Mouse (Mus musculus): ENCODE results near the gene Ddx59. TPM values are rescaled to one million over a fixed set of nuclear protein-coding genes. Genes with fewer than 3 reads are reported as not detected.

Gene Ddx59
- polyA plus RNA-seq, 1 experiment from 2014 or later, result 17.1 TPM

DNA sequence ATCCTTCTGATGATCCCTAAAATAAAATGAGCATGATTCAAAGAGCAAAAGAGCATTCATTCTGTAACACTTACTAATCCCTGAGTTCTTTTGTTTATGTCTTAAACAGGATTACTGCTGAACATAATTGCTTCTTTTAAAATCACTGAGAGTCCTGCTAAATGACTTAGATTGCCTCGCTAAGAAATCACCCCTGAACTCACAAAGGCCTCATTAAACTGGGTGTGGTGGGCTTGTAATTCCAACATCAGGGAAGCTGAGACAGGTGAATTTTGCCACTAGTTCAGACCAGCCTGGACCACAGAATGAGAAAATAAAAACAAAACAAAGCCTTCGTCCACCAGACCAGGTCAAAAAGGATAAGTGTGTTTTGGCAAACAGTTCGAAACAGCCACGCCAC, 42.3 kb downstream of the Ddx59 start:
- no peak for ATAC-seq (ENCODE audit: low read depth)
- H3K4me1 ChIP-seq (ENCODE audit: control insufficient read depth, insufficient read depth, low read length), result no peaks in the 10 kb centered on the region
- H3K9me3 ChIP-seq (ENCODE audit: control insufficient read depth, low read length), result no peaks in the 10 kb centered on the region
- WGBS, result 73% methylated on average over 4 of the region's 4 CpGs
- H3K4me3 ChIP-seq (ENCODE audit: low read depth, low read length), result no peak overlapping the region
- no peak overlapping the region for H3K9ac ChIP-seq (replicated peaks; ENCODE audit: low read depth, low read length)
- no peaks in the 10 kb centered on the region for H3K27me3 ChIP-seq (ENCODE audit: control insufficient read depth, insufficient read depth, low read length)
- no peak overlapping the region for H3K4me2 ChIP-seq (ENCODE audit: low read depth, low read length)
- H3K27ac ChIP-seq (ENCODE audit: low read depth, low read length), result no peak overlapping the region
- no peaks in the 10 kb centered on the region for H3K36me3 ChIP-seq (ENCODE audit: control insufficient read depth, insufficient read depth, low read length)

- H3K27ac ChIP-seq (ENCODE audit: low read depth, low read length), result no peak overlapping the region
- no peaks in the 10 kb centered on the region for H3K36me3 ChIP-seq (ENCODE audit: control insufficient read depth, insufficient read depth, low read length)
- H3K4me2 ChIP-seq (ENCODE audit: low read depth, low read length), result no peak overlapping the region
- H3K4me1 ChIP-seq (ENCODE audit: control insufficient read depth, insufficient read depth, low read length), result no peaks in the 10 kb centered on the region
- H3K9me3 ChIP-seq (ENCODE audit: control insufficient read depth, low read length), result no peaks in the 10 kb centered on the region
- no peaks in the 10 kb centered on the region for H3K27me3 ChIP-seq (ENCODE audit: control insufficient read depth, insufficient read depth, low read length)
- 24% methylated on average over 9 of the region's 9 CpGs for WGBS
- no peak overlapping the region for H3K9ac ChIP-seq (replicated peaks; ENCODE audit: low read depth, low read length)
- ATAC-seq (ENCODE audit: low read depth), result no peak
- H3K4me3 ChIP-seq (ENCODE audit: low read depth, low read length), result no peak overlapping the region
These were observed 43.7 kb downstream of the Ddx59 start for GRCm38 (mm10) chr1:136458691-136459245.

GRCm38 (mm10) chr1:136462443-136462842, 47.4 kb downstream of the Ddx59 start:
- Histone ChIP-seq H3K27ac (ENCODE audit: low read depth, low read length) (no peak overlapping the region), H3K27me3 (ENCODE audit: control insufficient read depth, insufficient read depth, low read length) (no peaks in the 10 kb centered on the region), H3K4me1 (ENCODE audit: control insufficient read depth, insufficient read depth, low read length) (peaks cover 3% of the 10 kb centered on the region; the same call in 1 of the 2 replicates), H3K4me3 (ENCODE audit: low read depth, low read length) (no peak overlapping the region), H3K4me2 (ENCODE audit: low read depth, low read length) (no peak overlapping the region), H3K36me3 (ENCODE audit: control insufficient read depth, insufficient read depth, low read length) (no peaks in the 10 kb centered on the region), H3K9me3 (ENCODE audit: control insufficient read depth, low read length) (no peaks in the 10 kb centered on the region), H3K9ac (replicated peaks; ENCODE audit: low read depth, low read length) (no peak overlapping the region)
- 65% methylated on average over 10 of the region's 10 CpGs for WGBS
- no peak for ATAC-seq (ENCODE audit: low read depth)

DNA sequence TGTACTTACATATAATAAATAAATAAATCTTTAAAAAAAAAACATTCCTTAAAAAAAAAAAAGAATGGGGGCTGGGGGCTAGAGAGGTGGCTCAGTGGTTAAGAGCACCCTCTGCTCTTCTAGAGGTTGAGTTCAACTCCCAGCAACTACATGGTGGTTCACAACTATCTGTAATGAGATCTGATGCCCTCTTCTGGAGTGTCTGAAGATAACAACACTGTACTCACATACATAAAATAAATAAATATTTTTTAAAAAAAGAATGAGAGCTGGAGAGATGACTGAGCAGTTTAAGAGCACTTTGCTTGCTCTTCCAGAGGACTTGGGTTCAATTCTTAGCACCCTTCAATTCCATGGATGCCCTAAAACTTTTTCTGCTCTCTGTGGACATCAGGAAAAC, 50.1 kb downstream of the Ddx59 start:
- no peak overlapping the region for H3K27ac ChIP-seq (ENCODE audit: low read depth, low read length)
- no peaks in the 10 kb centered on the region for H3K9me3 ChIP-seq (ENCODE audit: control insufficient read depth, low read length)
- H3K4me3 ChIP-seq (ENCODE audit: low read depth, low read length), result no peak overlapping the region
- no peaks in the 10 kb centered on the region for H3K36me3 ChIP-seq (ENCODE audit: control insufficient read depth, insufficient read depth, low read length)
- no peak overlapping the region for H3K9ac ChIP-seq (replicated peaks; ENCODE audit: low read depth, low read length)
- ATAC-seq (ENCODE audit: low read depth), result no peak
- H3K4me2 ChIP-seq (ENCODE audit: low read depth, low read length), result no peak overlapping the region
- H3K4me1 ChIP-seq (ENCODE audit: control insufficient read depth, insufficient read depth, low read length), result peaks cover 3% of the 10 kb centered on the region; the same call in 1 of the 2 replicates
- no peaks in the 10 kb centered on the region for H3K27me3 ChIP-seq (ENCODE audit: control insufficient read depth, insufficient read depth, low read length)

GRCm38 (mm10) chr1:136466143-136466811, 51.2 kb downstream of the Ddx59 start, which contains the start of gene Kif14:
Gene Kif14, plus strand, starts transcription at chr1:136466343.
- peak; percentile 98 for ATAC-seq (ENCODE audit: low read depth)
- Histone ChIP-seq H3K4me3 (ENCODE audit: low read depth, low read length) (peak within 1 kb of the TSS; percentile 45), H3K27me3 (ENCODE audit: control insufficient read depth, insufficient read depth, low read length) (no peaks in the 10 kb centered on the region), H3K9me3 (ENCODE audit: control insufficient read depth, low read length) (no peaks in the 10 kb centered on the region), H3K4me2 (ENCODE audit: low read depth, low read length) (peak within 1 kb of the TSS; percentile 96), H3K4me1 (ENCODE audit: control insufficient read depth, insufficient read depth, low read length) (peaks cover 3% of the 10 kb centered on the region; the same call in 1 of the 2 replicates), H3K27ac (ENCODE audit: low read depth, low read length) (no peak within 1 kb of the TSS), H3K9ac (replicated peaks; ENCODE audit: low read depth, low read length) (no peak within 1 kb of the TSS), H3K36me3 (ENCODE audit: control insufficient read depth, insufficient read depth, low read length) (no peaks in the 10 kb centered on the region)
- WGBS, result under 1% methylated on average over 52 of the region's 52 CpGs

- Histone ChIP-seq H3K9ac (replicated peaks; ENCODE audit: low read depth, low read length) (no peak overlapping the region), H3K9me3 (ENCODE audit: control insufficient read depth, low read length) (no peaks in the 10 kb centered on the region), H3K27me3 (ENCODE audit: control insufficient read depth, insufficient read depth, low read length) (no peaks in the 10 kb centered on the region), H3K4me3 (ENCODE audit: low read depth, low read length) (no peak overlapping the region), H3K4me1 (ENCODE audit: control insufficient read depth, insufficient read depth, low read length) (peaks cover 3% of the 10 kb centered on the region; the same call in 1 of the 2 replicates), H3K36me3 (ENCODE audit: control insufficient read depth, insufficient read depth, low read length) (no peaks in the 10 kb centered on the region), H3K4me2 (ENCODE audit: low read depth, low read length) (no peak overlapping the region), H3K27ac (ENCODE audit: low read depth, low read length) (no peak overlapping the region)
- WGBS, result 92% methylated on average over 4 of the region's 4 CpGs
- ATAC-seq (ENCODE audit: low read depth), result no peak
These were observed 54.3 kb downstream of the Ddx59 start for GRCm38 (mm10) chr1:136469408-136469807.

GRCm38 (mm10) chr1:136470471-136470870, 55.4 kb downstream of the Ddx59 start:
- no peak overlapping the region for H3K4me2 ChIP-seq (ENCODE audit: low read depth, low read length)
- no peak overlapping the region for H3K27ac ChIP-seq (ENCODE audit: low read depth, low read length)
- peaks cover 3% of the 10 kb centered on the region; the same call in 1 of the 2 replicates for H3K4me1 ChIP-seq (ENCODE audit: control insufficient read depth, insufficient read depth, low read length)
- H3K9ac ChIP-seq (replicated peaks; ENCODE audit: low read depth, low read length), result no peak overlapping the region
- no peaks in the 10 kb centered on the region for H3K27me3 ChIP-seq (ENCODE audit: control insufficient read depth, insufficient read depth, low read length)
- 7% methylated on average over 6 of the region's 6 CpGs for WGBS
- H3K4me3 ChIP-seq (ENCODE audit: low read depth, low read length), result no peak overlapping the region
- no peaks in the 10 kb centered on the region for H3K9me3 ChIP-seq (ENCODE audit: control insufficient read depth, low read length)
- ATAC-seq (ENCODE audit: low read depth), result no peak
- no peaks in the 10 kb centered on the region for H3K36me3 ChIP-seq (ENCODE audit: control insufficient read depth, insufficient read depth, low read length)

Other genes with a start within 250 kb of the Ddx59 start
- gene Mroh3, start 202.4 kb upstream of the Ddx59 start, polyA plus RNA-seq (2014; fragmentation: Nextera tagmentation; extraction: Ambion mirVana), result not detected in 2 replicates
- 2.3 and 2.6 TPM in 2 replicates for gene Inava, start 181.0 kb upstream of the Ddx59 start, polyA plus RNA-seq (2014; fragmentation: Nextera tagmentation; extraction: Ambion mirVana)
- gene Gpr25, start 154.4 kb upstream of the Ddx59 start, polyA plus RNA-seq (2014; fragmentation: Nextera tagmentation; extraction: Ambion mirVana), result 0.67 and 0.70 TPM in 2 replicates
- 64.6 and 65.6 TPM in 2 replicates for gene Camsap2, start 69.2 kb upstream of the Ddx59 start, polyA plus RNA-seq (2014; fragmentation: Nextera tagmentation; extraction: Ambion mirVana)
- gene Kif14, start 51.1 kb downstream of the Ddx59 start, polyA plus RNA-seq (2014; fragmentation: Nextera tagmentation; extraction: Ambion mirVana), result 0.35 and 0.99 TPM in 2 replicates
- 22.7 and 26.4 TPM in 2 replicates for gene Zfp281, start 209.6 kb downstream of the Ddx59 start, polyA plus RNA-seq (2014; fragmentation: Nextera tagmentation; extraction: Ambion mirVana)

Measured in neural tube, embryonic 14.5 days (tissue).